Mouse (Mus musculus) lung, adult 2 months (tissue): ENCODE data around the gene Kpna3.

Experiments used
- CTCF ChIP-seq: fragments of 200-500 bp; IDR thresholded peaks from 2 replicates; pipeline ENCODE4 v1.5.1; 2011; ENCODE audit warnings: mild to moderate bottlenecking, low read length, control low read depth; ENCODE audit not compliant: insufficient read depth
- POLR2A ChIP-seq: fragments of 200-500 bp; IDR thresholded peaks from 2 replicates; pipeline ENCODE4 v1.6.1; 2011; ENCODE audit warnings: low read depth, mild to moderate bottlenecking, control low read depth, low read length, borderline replicate concordance; ENCODE audit errors: extremely low read depth

- TF ChIP-seq CTCF = no peak
- TF ChIP-seq POLR2A = no peak
Measured at GRCm38 (mm10) chr14:61404941-61405340, 34.7 kb downstream of the Kpna3 start.
